Mouse (Mus musculus) bone marrow, adult 2 months (tissue): ENCODE results near the gene Aco1.

ENCODE experiments used
- CTCF ChIP-seq: fragments of 200-500 bp; IDR thresholded peaks from 2 replicates; pipeline ENCODE4 v1.5.1; 2011; ENCODE audit warnings: low read length, control low read depth; ENCODE audit not compliant: control insufficient read depth, insufficient read depth
- POLR2A ChIP-seq: fragments of 200-500 bp; IDR thresholded peaks from 2 replicates; pipeline ENCODE4 v1.6.1; 2011; ENCODE audit warnings: low read depth, mild to moderate bottlenecking, control low read depth, low read length, borderline replicate concordance; ENCODE audit not compliant: control insufficient read depth

- no peak for TF ChIP-seq CTCF
- no peak for TF ChIP-seq POLR2A
Measured at GRCm38 (mm10) chr4:40220437-40220836, 77.6 kb downstream of the Aco1 start.
